Mouse (Mus musculus): ENCODE measurements at regions not wholly inside any gene's neighbourhood (a gene's known extent, or its start where the extent isn't known, plus 50 kb on each side); places are given as distances from the start of the nearest gene placed in this dataset.

- no peak for DNase-seq
These were observed 102.3 kb downstream of the Pja2 start for GRCm38 (mm10) chr17:64229225-64229976.

- peak; percentile 32 for DNase-seq
These were observed 117.1 kb downstream of the Pja2 start for GRCm38 (mm10) chr17:64214599-64214998.

- no peak for DNase-seq
These were observed 118.5 kb downstream of the Pja2 start for GRCm38 (mm10) chr17:64213251-64213650.

- no peak for DNase-seq
These were observed 120.4 kb downstream of the Pja2 start for GRCm38 (mm10) chr17:64211281-64211680.

GRCm38 (mm10) chr17:64210366-64210765 is 121.3 kb downstream of the Pja2 start:
- DNase-seq = no peak

GRCm38 (mm10) chr17:64209640-64210039 is 122.1 kb downstream of the Pja2 start:
- DNase-seq = no peak

GRCm38 (mm10) chr17:64208152-64208855 is 123.4 kb downstream of the Pja2 start:
- DNase-seq = no peak

- no peak for DNase-seq
These were observed 125.5 kb downstream of the Pja2 start for GRCm38 (mm10) chr17:64206196-64206718.

GRCm38 (mm10) chr17:64203611-64204010 is 128.1 kb downstream of the Pja2 start:
- no peak for DNase-seq

- DNase-seq = no peak
These were observed 129.5 kb downstream of the Pja2 start for GRCm38 (mm10) chr17:64202248-64202647.

GRCm38 (mm10) chr17:64201609-64202008 is 130.1 kb downstream of the Pja2 start:
- no peak for DNase-seq

GRCm38 (mm10) chr17:64200092-64200877 is 131.4 kb downstream of the Pja2 start:
- no peak for DNase-seq

GRCm38 (mm10) chr17:64199241-64199933 is 132.3 kb downstream of the Pja2 start:
- no peak for DNase-seq

- no peak for DNase-seq
These were observed 135.3 kb downstream of the Pja2 start for GRCm38 (mm10) chr17:64196437-64196836.

- DNase-seq = no peak
These were observed 138.7 kb downstream of the Pja2 start for GRCm38 (mm10) chr17:64193055-64193454.
